8 mouse cellular contexts compared by ENCODE assay signal in the genomic region with DNA sequence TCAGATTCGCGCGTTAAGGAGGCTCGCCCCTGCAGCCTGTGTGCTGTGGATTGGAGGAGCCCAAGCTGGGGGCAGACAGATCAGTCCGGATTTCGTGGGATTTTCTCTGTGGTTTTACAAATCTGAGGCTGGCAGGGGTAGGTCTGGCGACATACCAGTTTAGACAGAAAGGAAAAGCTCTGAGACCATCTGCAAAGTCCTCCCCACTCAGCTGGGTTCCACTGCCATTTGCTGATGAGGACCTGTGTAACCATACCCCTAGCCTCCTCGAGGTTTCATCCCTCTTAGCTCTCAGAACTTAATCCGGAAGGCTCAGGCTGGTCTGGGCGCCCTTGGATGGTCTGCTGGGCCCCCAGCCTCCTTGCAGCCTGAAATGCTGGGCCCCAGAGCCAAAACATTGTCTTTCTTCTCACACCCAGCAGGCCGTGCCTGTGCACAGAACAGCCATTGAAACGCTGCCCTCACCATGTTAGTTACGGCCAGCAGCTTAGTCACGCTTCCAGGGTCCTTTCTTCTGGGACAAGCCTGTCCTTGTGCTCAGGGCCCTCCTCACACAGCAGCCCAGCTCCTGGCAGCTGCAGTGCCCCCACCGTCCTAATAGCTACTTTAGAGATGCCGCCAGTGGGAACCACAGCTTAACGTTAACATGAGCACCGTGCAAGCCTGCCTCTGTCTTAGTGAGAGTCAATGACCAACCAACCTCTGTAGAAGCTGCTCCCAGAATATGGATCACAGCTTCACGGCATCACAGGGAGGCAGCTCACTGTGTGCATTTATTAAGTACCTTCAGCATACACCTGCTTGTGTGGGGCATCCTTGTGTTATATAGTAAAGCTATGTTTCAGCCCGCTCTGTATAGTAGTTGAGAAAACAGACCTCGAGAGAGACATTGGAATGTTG. TPM values are rescaled to one million over a fixed set of nuclear protein-coding genes. Genes with fewer than 3 reads are reported as not detected.
DNase-seq lines count a peak whose midpoint lies in the region; ATAC-seq and TF ChIP-seq lines count a peak whose summit lies in the region.

No protein-coding gene starts in this region.

- no peak overlapping the region for H3K4me3 ChIP-seq in heart, adult 2 months

- no peak for TF ChIP-seq EP300 in heart, adult 2 months (IDR thresholded peaks at IDR 0.05; ENCODE audit: insufficient read depth, low read depth, low read length)

- WGBS in heart, adult 2 months = 58% methylated on average over 21 of the region's 21 CpGs

- H3K27me3 ChIP-seq in heart, adult 2 months (ENCODE audit: control insufficient read depth, insufficient read depth, low read length) = no peaks in the 10 kb centered on the region

- no peak for ATAC-seq in erythroid progenitor cell, adult 5-6 weeks (replicated peaks; ENCODE audit: low FRiP score, poor library complexity, severe bottlenecking)
- ATAC-seq in inflammation-experienced regulatory T-cells, adult 6 months = no peak

- no peaks in the 10 kb centered on the region for H3K79me2 ChIP-seq in heart, adult 2 months (replicated peaks; ENCODE audit: control insufficient read depth, insufficient read depth, low read length)

- H3K4me1 ChIP-seq in heart, adult 2 months (ENCODE audit: control insufficient read depth, insufficient read depth, low read length) = peaks cover 9% of the 10 kb centered on the region

- peak overlapping the region; percentile 23 for H3K27ac ChIP-seq in heart, adult 2 months

- no peak for TF ChIP-seq CTCF in heart, adult 2 months (IDR thresholded peaks at IDR 0.05)

- H3K36me3 ChIP-seq in heart, adult 2 months (ENCODE audit: control insufficient read depth, insufficient read depth, low read length) = peaks cover 6% of the 10 kb centered on the region

- H3K9ac ChIP-seq in heart, adult 2 months (ENCODE audit: low read depth, low read length) = no peak overlapping the region

- DNase-seq in heart, adult 2 months = no peak
- DNase-seq in heart, adult 8-10 months (ENCODE audit: low spot score) = no peak
- DNase-seq in frontal cortex, postnatal 14 days (ENCODE audit: low spot score in 2 of 2) = peak; percentile 46 to 78
- DNase-seq in left cerebral cortex, postnatal 25 days (ENCODE audit: low spot score in 2 of 2) = peak; percentile 57 to 79
- peak; percentile 56 for DNase-seq in retina, postnatal 7 days (ENCODE audit: low read depth, low spot score)
- no peak for DNase-seq in urinary bladder, postnatal 25 days (ENCODE audit: low spot score)

- intact Hi-C loops in heart, adult 2 months (cut with DNase I) = loop anchor here (10.0 kb wide), 1 partner anchor 236 kb away; no protein-coding TSS in a partner anchor
- intact Hi-C loops in left cerebral cortex, postnatal 25 days (cut with DNase I) = no loop called here

- TF ChIP-seq POLR2A in heart, adult 2 months (IDR thresholded peaks at IDR 0.05; ENCODE audit: insufficient read depth, low read depth, low read length) = no peak

RNA-seq across cellular contexts. Expression of a gene that starts 8.7 kb away (rescaled TPM):
- total RNA-seq in heart, adult 2 months (2021) = 10 to 100 TPM in 1 of 2 experiments, 1 to 10 TPM in 1; 7.3 to 10.2 TPM
- polyA plus RNA-seq in heart, adult 2 months (2012; rRNA removed) = 6.8 and 9.1 TPM in 2 replicates
- 1 to 10 TPM; 7.7 to 9.5 (median 8.7) TPM for total RNA-seq in heart, adult 8-10 months (2022)
- total RNA-seq in left cerebral cortex, postnatal 25 days (2021) = 10 to 100 TPM; 60.0 to 61.6 TPM
- not detected in 2 replicates for total RNA-seq in erythroid progenitor cell, adult 5-6 weeks (2015; ENCODE audit: low replicate concordance)
- not detected in 2 replicates for total RNA-seq in erythroid progenitor cell, adult 5-6 weeks (2017; ENCODE audit: low replicate concordance)
- not detected for polyA plus RNA-seq in inflammation-experienced regulatory T-cells, adult 6 months (2017; shearing (Covaris generic))

Comparison
In these comparisons a context has a peak if more than half of its experiments do, and no peak if none do; other contexts are left out.
1. DNase-seq: peak in frontal cortex, postnatal 14 days (2 of 2), left cerebral cortex, postnatal 25 days (2 of 2) and retina, postnatal 7 days (single experiment); none in heart, adult 2 months (0 of 2), heart, adult 8-10 months (single experiment) and urinary bladder, postnatal 25 days (single experiment).
2. RNA of a gene that starts 8.7 kb away (total RNA-seq): 60.0 to 61.6 TPM in left cerebral cortex, postnatal 25 days, 7.3 to 10.2 TPM in heart, adult 2 months and 7.7 to 9.5 TPM in heart, adult 8-10 months; not detected in erythroid progenitor cell, adult 5-6 weeks; every median in the first group is over 4 times any median in the second.